Mouse (Mus musculus): ENCODE measurements at regions not wholly inside any gene's neighbourhood (a gene's known extent, or its start where the extent isn't known, plus 50 kb on each side); places are given as distances from the start of the nearest gene placed in this dataset.

DNA sequence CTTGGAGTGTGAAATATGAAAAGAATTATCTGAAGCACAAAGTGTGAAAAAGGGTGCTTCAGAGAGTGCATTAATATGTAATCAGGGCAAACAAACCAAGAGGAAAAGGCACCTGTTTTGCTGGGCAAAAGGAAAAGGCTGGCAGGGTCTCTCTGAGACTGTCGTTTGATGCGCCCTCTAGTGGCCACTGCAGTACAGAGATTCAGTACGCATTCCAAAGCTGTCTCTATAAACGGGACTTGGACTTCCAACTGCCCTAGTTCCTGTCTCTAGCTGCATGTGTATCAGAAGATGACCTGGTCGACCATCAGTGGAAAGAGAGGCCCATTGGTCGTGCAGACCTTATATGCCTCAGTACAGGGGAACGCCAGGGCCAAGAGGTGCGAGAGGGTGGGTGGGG is 58.7 kb upstream of the D16Ertd472e start:
- in situ Hi-C loops (cut with MboI; ENCODE audit: low pct_ligation_motif_present, low pct_unique_long_range_greater_than_20kb, low sequenced_read_pairs) (no loop called here), dilution Hi-C loops (cut with MboI; ENCODE audit: extremely low pct_ligation_motif_present, extremely low pct_unique_long_range_greater_than_20kb, low sequenced_read_pairs) (no loop called here)
- Histone ChIP-seq H3K4me2 (ENCODE audit: insufficient read depth, low read depth, poor library complexity, severe bottlenecking) (no peak overlapping the region), H3K4me3 (replicated peaks in 1 of 3; ENCODE audit: low read depth in 2 of 3, low read length in 2 of 3, poor library complexity in 1 of 3) (no peak overlapping the region), H3K27me3 (replicated peaks) (no peaks in the 10 kb centered on the region), H3K27ac (ENCODE audit: insufficient read depth, low read depth) (no peak overlapping the region), H3K4me1 (ENCODE audit: control insufficient read depth in 1 of 2, insufficient read depth in 2 of 2) (peaks cover 0 to 6% of the 10 kb centered on the region in 2 experiments; a peak in 2 of 4 replicates), H3K79me2 (replicated peaks; ENCODE audit: control insufficient read depth, extremely low read depth, insufficient read depth, poor library complexity, severe bottlenecking) (no peaks in the 10 kb centered on the region), H3K9me3 (replicated peaks; ENCODE audit: low read length) (no peaks in the 10 kb centered on the region), H3K36me3 (replicated peaks in 1 of 2; ENCODE audit: control insufficient read depth in 1 of 2, insufficient read depth in 1 of 2, low read length in 1 of 2) (no peaks in the 10 kb centered on the region), H3K9ac (ENCODE audit: insufficient read depth, low read depth) (no peak overlapping the region)
- TF ChIP-seq MEF2A (IDR thresholded peaks at IDR 0.05; ENCODE audit: borderline replicate concordance, low read depth, low read length) (no peak), RAD21 (IDR thresholded peaks at IDR 0.05; ENCODE audit: low read depth, low read length) (peak; percentile 67), SMC3 (IDR thresholded peaks at IDR 0.05; ENCODE audit: low read depth, low read length) (peak; percentile 90), TCF12 (IDR thresholded peaks at IDR 0.05; ENCODE audit: low read depth, low read length) (0 out of 2 replicates have a peak, but pooled peaks have one; percentile 10), GABPA (IDR thresholded peaks at IDR 0.05; ENCODE audit: insufficient replicate concordance, low read depth, low read length) (no peak), CTCF (conservative IDR thresholded peaks at IDR 0.05 in 1 of 2, IDR thresholded peaks at IDR 0.05 in 1 of 2; ENCODE audit: low read depth in 2 of 2, low read length in 2 of 2) (peak; percentile 88 to 96), USF1 (IDR thresholded peaks at IDR 0.05; ENCODE audit: low read depth, low read length) (no peak)
- peak; percentile 79 for DNase-seq (ENCODE audit: extremely low read depth)

DNA sequence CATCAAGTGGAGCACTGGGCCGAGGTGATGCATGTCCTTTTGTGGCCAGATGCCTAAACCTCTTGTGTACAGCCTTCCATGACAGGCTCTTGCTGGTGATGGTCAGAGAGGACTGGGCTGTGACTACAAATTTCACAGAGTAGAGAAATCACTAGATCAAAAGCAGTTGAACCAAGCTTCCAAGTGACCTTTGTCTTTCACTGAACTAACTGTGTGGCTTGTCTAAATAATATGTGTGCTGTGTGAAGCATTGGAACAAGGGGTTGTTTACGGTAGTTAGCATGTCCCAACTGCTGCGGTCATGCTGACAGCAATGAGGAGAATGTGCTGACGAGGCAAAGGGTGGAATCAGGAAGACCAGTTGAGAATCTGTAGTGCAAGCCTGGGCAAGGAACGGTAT is 55.3 kb upstream of the D16Ertd472e start:
- in situ Hi-C loops (cut with MboI; ENCODE audit: low pct_ligation_motif_present, low pct_unique_long_range_greater_than_20kb, low sequenced_read_pairs) (no loop called here), dilution Hi-C loops (cut with MboI; ENCODE audit: extremely low pct_ligation_motif_present, extremely low pct_unique_long_range_greater_than_20kb, low sequenced_read_pairs) (no loop called here)
- no peak overlapping the region for H3K27ac ChIP-seq (ENCODE audit: insufficient read depth, low read depth)
- no peaks in the 10 kb centered on the region for H3K4me1 ChIP-seq (ENCODE audit: control insufficient read depth in 1 of 2, insufficient read depth in 2 of 2)
- H3K4me2 ChIP-seq (ENCODE audit: insufficient read depth, low read depth, poor library complexity, severe bottlenecking): no peak overlapping the region
- H3K27me3 ChIP-seq (replicated peaks): no peaks in the 10 kb centered on the region
- no peaks in the 10 kb centered on the region for H3K36me3 ChIP-seq (replicated peaks in 1 of 2; ENCODE audit: control insufficient read depth in 1 of 2, insufficient read depth in 1 of 2, low read length in 1 of 2)
- no peaks in the 10 kb centered on the region for H3K9me3 ChIP-seq (replicated peaks; ENCODE audit: low read length)
- no peak overlapping the region for H3K4me3 ChIP-seq (replicated peaks in 1 of 3; ENCODE audit: low read depth in 2 of 3, low read length in 2 of 3, poor library complexity in 1 of 3)
- TF ChIP-seq KAT2A (IDR thresholded peaks at IDR 0.05; ENCODE audit: insufficient replicate concordance, low read length) (no peak), E2F4 (IDR thresholded peaks at IDR 0.05; ENCODE audit: insufficient replicate concordance, low read depth, low read length) (no peak), SIN3A (IDR thresholded peaks at IDR 0.05; ENCODE audit: low read length) (no peak)
- no peak overlapping the region for H3K9ac ChIP-seq (ENCODE audit: insufficient read depth, low read depth)
- DNase-seq (ENCODE audit: extremely low read depth): no peak
- no peaks in the 10 kb centered on the region for H3K79me2 ChIP-seq (replicated peaks; ENCODE audit: control insufficient read depth, extremely low read depth, insufficient read depth, poor library complexity, severe bottlenecking)

DNA sequence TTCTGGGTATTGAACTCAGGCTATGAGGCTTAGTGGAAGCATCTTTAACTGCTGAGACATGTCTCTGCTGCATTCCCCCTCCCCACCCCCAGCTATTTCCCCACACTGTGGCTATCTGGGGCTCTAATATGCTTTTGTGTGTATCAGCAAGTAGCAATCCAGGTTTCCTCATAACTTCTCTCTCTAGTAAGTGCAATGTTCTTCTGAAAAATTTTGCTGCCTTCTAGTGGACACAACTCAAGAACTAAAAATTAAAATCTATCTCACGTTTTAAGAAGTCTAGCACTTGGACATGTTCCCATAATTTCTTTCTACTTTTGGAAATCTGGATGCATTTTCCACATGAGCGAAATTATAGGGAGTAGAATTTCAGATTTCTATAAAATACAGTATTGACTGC is 50.3 kb upstream of the D16Ertd472e start:
- H3K9ac ChIP-seq (ENCODE audit: insufficient read depth, low read depth): no peak overlapping the region
- H3K36me3 ChIP-seq (replicated peaks in 1 of 2; ENCODE audit: control insufficient read depth in 1 of 2, insufficient read depth in 1 of 2, low read length in 1 of 2): no peaks in the 10 kb centered on the region
- no peaks in the 10 kb centered on the region for H3K9me3 ChIP-seq (replicated peaks; ENCODE audit: low read length)
- no peaks in the 10 kb centered on the region for H3K27me3 ChIP-seq (replicated peaks)
- no peak overlapping the region for H3K4me2 ChIP-seq (ENCODE audit: insufficient read depth, low read depth, poor library complexity, severe bottlenecking)
- peak; percentile 27; the same call in 1 of the 2 replicates for TF ChIP-seq BHLHE40 (IDR thresholded peaks at IDR 0.05; ENCODE audit: low read depth, low read length)
- TF ChIP-seq SMC3 (IDR thresholded peaks at IDR 0.05; ENCODE audit: low read depth, low read length): peak; percentile 88
- 0 out of 2 replicates have a peak, but pooled peaks have one; percentile 3 for TF ChIP-seq MAFK (IDR thresholded peaks at IDR 0.05; ENCODE audit: insufficient replicate concordance, low read length)
- no peak for TF ChIP-seq JUN (IDR thresholded peaks at IDR 0.05; ENCODE audit: insufficient read depth, low read depth, low read length)
- TF ChIP-seq GABPA (IDR thresholded peaks at IDR 0.05; ENCODE audit: insufficient replicate concordance, low read depth, low read length): no peak
- TF ChIP-seq ZC3H11A (IDR thresholded peaks at IDR 0.05; ENCODE audit: low read depth, low read length): peak; percentile 90
- no peak for TF ChIP-seq MAX (IDR thresholded peaks at IDR 0.05; ENCODE audit: low read length)
- no peak for TF ChIP-seq E2F4 (IDR thresholded peaks at IDR 0.05; ENCODE audit: insufficient replicate concordance, low read depth, low read length)
- TF ChIP-seq RAD21 (IDR thresholded peaks at IDR 0.05; ENCODE audit: low read depth, low read length): peak; percentile 87
- peak; percentile 24; the same call in 1 of the 2 replicates for TF ChIP-seq MEF2A (IDR thresholded peaks at IDR 0.05; ENCODE audit: borderline replicate concordance, low read depth, low read length)
- peak in 1 of 2 experiments; percentile 80; a peak in 2 of 4 replicates for TF ChIP-seq CTCF (conservative IDR thresholded peaks at IDR 0.05 in 1 of 2, IDR thresholded peaks at IDR 0.05 in 1 of 2; ENCODE audit: low read depth in 2 of 2, low read length in 2 of 2)
- TF ChIP-seq UBTF (IDR thresholded peaks at IDR 0.05; ENCODE audit: low read depth, low read length): no peak
- 0 out of 2 replicates have a peak, but pooled peaks have one; percentile 15 for TF ChIP-seq MAZ (IDR thresholded peaks at IDR 0.05; ENCODE audit: low read depth, low read length)
- H3K27ac ChIP-seq (ENCODE audit: insufficient read depth, low read depth): no peak overlapping the region
- dilution Hi-C loops (cut with MboI; ENCODE audit: extremely low pct_ligation_motif_present, extremely low pct_unique_long_range_greater_than_20kb, low sequenced_read_pairs) (no loop called here), in situ Hi-C loops (cut with MboI; ENCODE audit: low pct_ligation_motif_present, low pct_unique_long_range_greater_than_20kb, low sequenced_read_pairs) (loop anchor here (10.0 kb wide), 1 partner anchor 142 kb away; no protein-coding TSS in a partner anchor)
- H3K4me1 ChIP-seq (ENCODE audit: control insufficient read depth in 1 of 2, insufficient read depth in 2 of 2): no peaks in the 10 kb centered on the region
- no peak overlapping the region for H3K4me3 ChIP-seq (replicated peaks in 1 of 3; ENCODE audit: low read depth in 2 of 3, low read length in 2 of 3, poor library complexity in 1 of 3)
- no peaks in the 10 kb centered on the region for H3K79me2 ChIP-seq (replicated peaks; ENCODE audit: control insufficient read depth, extremely low read depth, insufficient read depth, poor library complexity, severe bottlenecking)
- peak; percentile 21 for DNase-seq (ENCODE audit: extremely low read depth)

Measured in CH12.LX (cell line).